In the genomic region with DNA sequence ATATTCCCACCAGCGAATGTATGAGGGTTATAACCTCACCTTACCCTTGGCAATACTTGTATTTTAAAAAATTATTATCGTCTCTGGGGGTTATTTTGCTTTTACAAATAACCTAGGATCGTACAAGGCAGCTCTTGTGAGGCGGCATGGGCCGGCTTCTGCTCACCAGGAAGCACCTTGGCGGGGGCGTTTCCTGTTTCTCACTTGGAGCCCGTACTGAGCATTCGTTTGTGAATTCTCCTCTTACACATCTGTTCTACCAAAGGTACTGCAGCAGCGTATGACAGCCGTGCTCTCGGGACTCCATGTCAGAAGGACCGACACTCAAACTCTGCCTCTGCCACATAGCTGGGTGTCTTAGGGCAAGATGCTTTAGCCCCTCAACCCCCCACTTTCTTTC, we compare ENCODE assay signal across 19 mouse cellular contexts.
DNase-seq lines count a peak whose midpoint lies in the region; ATAC-seq lines count a peak whose summit lies in the region.
"Had no signal": no experiment of that assay in that cellular context is flagged by ENCODE, and none has a peak within 500 bp of the region (broad histone marks: within the 10 kb centered on the region; RNA-seq: fewer than 3 reads in every experiment).

No protein-coding gene starts in this region.

- no peak for ATAC-seq in midbrain, embryonic 11.5 days (ENCODE audit: low FRiP score)
- no peak for ATAC-seq in midbrain, embryonic 15.5 days (replicated peaks)
- ATAC-seq in activated CD4-positive, CD25-positive, alpha-beta regulatory T cell, adult 4 months, result peak; percentile 96
- ATAC-seq: forebrain, embryonic 14.5 days; intestine, embryonic 15.5 days; midbrain, embryonic 13.5 days had no signal

- H3K27ac ChIP-seq in midbrain, embryonic 11.5 days (ENCODE audit: low read depth, low read length), result no peak overlapping the region
- H3K27ac ChIP-seq in midbrain, embryonic 15.5 days, result no peak overlapping the region
- H3K27ac ChIP-seq: hindbrain, embryonic 10.5 days; intestine, embryonic 15.5 days; limb, embryonic 12.5 days; midbrain, embryonic 13.5 days; neural tube, embryonic 12.5 days had no signal

- intact Hi-C loops in left cerebral cortex, postnatal 25 days (cut with DNase I), result no loop called here

- no peak overlapping the region for H3K4me3 ChIP-seq in midbrain, embryonic 11.5 days (ENCODE audit: low read depth, low read length)
- H3K4me3 ChIP-seq in midbrain, embryonic 15.5 days, result no peak overlapping the region
- H3K4me3 ChIP-seq: hindbrain, embryonic 10.5 days; intestine, embryonic 15.5 days; limb, embryonic 12.5 days; midbrain, embryonic 13.5 days; neural tube, embryonic 12.5 days had no signal

- H3K9ac ChIP-seq in midbrain, embryonic 11.5 days (ENCODE audit: low read length), result no peak overlapping the region
- no peak overlapping the region for H3K9ac ChIP-seq in midbrain, embryonic 15.5 days
- H3K9ac ChIP-seq: intestine, embryonic 15.5 days; limb, embryonic 12.5 days; midbrain, embryonic 13.5 days; neural tube, embryonic 12.5 days had no signal

- H3K9me3 ChIP-seq in midbrain, embryonic 11.5 days (ENCODE audit: control insufficient read depth, low read length), result no peaks in the 10 kb centered on the region
- no peaks in the 10 kb centered on the region for H3K9me3 ChIP-seq in midbrain, embryonic 15.5 days
- H3K9me3 ChIP-seq: hindbrain, embryonic 10.5 days; intestine, embryonic 15.5 days; limb, embryonic 12.5 days; neural tube, embryonic 12.5 days had no signal

- H3K27me3 ChIP-seq in midbrain, embryonic 11.5 days (ENCODE audit: control insufficient read depth, insufficient read depth, low read length), result no peaks in the 10 kb centered on the region
- H3K27me3 ChIP-seq in midbrain, embryonic 15.5 days (replicated peaks), result no peaks in the 10 kb centered on the region
- H3K27me3 ChIP-seq: intestine, embryonic 15.5 days; neural tube, embryonic 12.5 days had no signal

- no peaks in the 10 kb centered on the region for H3K36me3 ChIP-seq in midbrain, embryonic 11.5 days (ENCODE audit: control insufficient read depth, insufficient read depth, low read length)
- H3K36me3 ChIP-seq in midbrain, embryonic 15.5 days (replicated peaks), result no peaks in the 10 kb centered on the region
- H3K36me3 ChIP-seq: hindbrain, embryonic 10.5 days; intestine, embryonic 15.5 days; limb, embryonic 12.5 days; midbrain, embryonic 13.5 days; neural tube, embryonic 12.5 days had no signal

- peak; percentile 72 for DNase-seq in midbrain, embryonic 11.5 days (ENCODE audit: low spot score, missing footprints)
- peak; percentile 1 to 40 for DNase-seq in natural killer cell, adult 2 months (ENCODE audit: low spot score in 2 of 2)
- DNase-seq in thymus, postnatal 36 days, result peak; percentile 69 to 74
- DNase-seq in right cerebral cortex, postnatal 14 days, result no peak
- DNase-seq in neural tube, embryonic 10.5 days (ENCODE audit: extremely low spot score, low spot score), result no peak
- DNase-seq in left cerebral cortex, postnatal 25 days (ENCODE audit: low spot score in 2 of 2), result no peak
- DNase-seq: cerebellum, adult 11 months; cerebellum, postnatal 36 days; kidney, postnatal 25 days; lung, adult 2 months had no signal

- no peak overlapping the region for H3K4me2 ChIP-seq in midbrain, embryonic 11.5 days
- no peak overlapping the region for H3K4me2 ChIP-seq in midbrain, embryonic 15.5 days
- H3K4me2 ChIP-seq: heart, embryonic 11.5 days; intestine, embryonic 15.5 days; limb, embryonic 12.5 days; midbrain, embryonic 13.5 days; neural tube, embryonic 12.5 days had no signal

- H3K4me1 ChIP-seq in midbrain, embryonic 11.5 days (ENCODE audit: control insufficient read depth, insufficient read depth, low read length), result no peaks in the 10 kb centered on the region; the same call in 1 of the 2 replicates
- no peaks in the 10 kb centered on the region for H3K4me1 ChIP-seq in midbrain, embryonic 15.5 days
- H3K4me1 ChIP-seq: intestine, embryonic 15.5 days; midbrain, embryonic 13.5 days had no signal

- WGBS in midbrain, embryonic 11.5 days, result 85% methylated on average over 13 of the region's 13 CpGs
- WGBS in midbrain, embryonic 15.5 days, result 88% methylated on average over 13 of the region's 13 CpGs

Comparison
In these comparisons a context has a peak if more than half of its experiments do, and no peak if none do; other contexts are left out.
1. DNase-seq: peak in midbrain, embryonic 11.5 days (single experiment), natural killer cell, adult 2 months (2 of 2) and thymus, postnatal 36 days (2 of 2); none in right cerebral cortex, postnatal 14 days (single experiment), neural tube, embryonic 10.5 days (single experiment) and left cerebral cortex, postnatal 25 days (0 of 2).